Mouse (Mus musculus): ENCODE measurements at regions not wholly inside any gene's neighbourhood (a gene's known extent, or its start where the extent isn't known, plus 50 kb on each side); places are given as distances from the start of the nearest gene placed in this dataset.

DNA sequence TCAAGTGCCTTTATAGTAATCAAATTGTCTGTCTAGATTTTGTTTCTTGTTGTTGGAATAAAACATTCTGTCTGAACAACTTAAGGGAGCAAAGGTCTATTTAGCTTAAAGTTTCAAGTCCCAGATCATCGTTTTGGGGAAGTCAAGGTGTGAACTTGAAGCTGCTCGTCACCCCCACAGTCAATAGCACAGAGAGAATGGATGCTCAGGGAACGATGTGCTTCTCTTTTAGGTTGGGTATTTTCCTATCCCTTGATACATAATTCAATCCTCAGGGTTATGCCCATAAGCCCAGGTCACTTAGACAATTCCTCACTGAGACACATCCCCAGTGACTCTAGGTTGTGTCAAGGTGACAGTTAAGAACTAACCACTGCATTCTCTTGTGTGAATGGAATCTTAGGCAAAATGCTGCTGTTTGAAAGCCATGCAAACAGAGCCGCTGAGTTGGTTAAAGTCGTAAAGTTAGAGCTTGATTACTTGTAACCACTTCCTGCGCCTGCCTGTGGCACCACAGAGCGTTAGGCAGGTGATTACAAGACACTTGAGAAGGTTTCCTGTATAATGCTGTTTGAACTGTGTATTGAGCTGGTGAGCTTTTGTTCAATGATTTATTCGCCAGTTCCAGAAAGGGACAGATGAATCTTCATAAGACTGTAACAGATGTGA, 170.2 kb downstream of the Btg1 start:
- no peak for DNase-seq (ENCODE audit: low spot score in 2 of 2)

DNA sequence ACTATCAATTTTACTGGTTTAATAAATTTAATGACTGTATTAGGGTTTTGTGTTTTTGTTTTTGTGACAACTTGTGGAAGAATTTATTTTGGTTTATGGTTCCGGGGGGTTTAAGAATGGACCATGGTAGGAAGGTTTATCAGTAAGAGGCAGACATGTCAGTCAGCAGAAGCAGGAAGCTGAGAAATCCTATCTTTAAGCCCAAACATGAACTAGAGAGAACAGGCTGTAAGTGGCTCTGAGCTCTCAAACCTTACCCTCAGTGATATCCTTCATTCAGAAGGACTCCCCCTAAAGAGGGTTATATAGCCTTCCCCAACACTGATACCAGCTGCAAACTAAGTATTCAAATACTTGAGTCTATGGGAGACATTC, 170.8 kb downstream of the Btg1 start:
- DNase-seq (ENCODE audit: low spot score in 2 of 2), result no peak

DNA sequence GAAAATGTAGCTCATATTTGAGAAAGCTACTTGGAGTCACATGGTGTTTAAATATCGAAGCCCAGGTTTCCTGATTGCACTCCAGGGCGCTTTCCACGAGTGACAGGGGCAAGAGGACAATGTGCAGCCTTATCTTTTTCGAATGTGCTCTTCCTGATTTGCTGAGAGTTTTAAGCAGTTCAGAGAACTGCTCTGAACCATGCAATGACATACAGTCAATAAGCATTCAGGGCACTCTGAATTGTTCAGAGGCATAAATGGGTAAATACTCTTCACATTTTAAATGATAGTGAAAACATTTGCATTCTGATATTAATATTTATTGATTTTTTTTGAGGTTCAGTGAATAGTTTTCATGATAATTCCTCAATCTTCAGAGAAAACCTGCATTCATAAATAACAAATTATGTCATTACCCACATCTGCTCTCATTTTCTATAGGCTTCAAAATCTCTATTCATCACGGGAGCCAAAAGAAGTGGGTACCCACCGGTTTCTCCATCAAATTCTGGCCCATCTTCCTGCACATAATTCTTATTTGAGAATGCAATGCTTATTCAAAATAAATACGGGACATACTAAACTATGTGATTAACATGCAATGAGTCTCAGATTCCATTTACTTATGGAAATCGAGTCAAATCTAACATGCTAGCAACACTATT, 171.7 kb downstream of the Btg1 start:
- DNase-seq (ENCODE audit: low spot score in 2 of 2), result no peak

DNA sequence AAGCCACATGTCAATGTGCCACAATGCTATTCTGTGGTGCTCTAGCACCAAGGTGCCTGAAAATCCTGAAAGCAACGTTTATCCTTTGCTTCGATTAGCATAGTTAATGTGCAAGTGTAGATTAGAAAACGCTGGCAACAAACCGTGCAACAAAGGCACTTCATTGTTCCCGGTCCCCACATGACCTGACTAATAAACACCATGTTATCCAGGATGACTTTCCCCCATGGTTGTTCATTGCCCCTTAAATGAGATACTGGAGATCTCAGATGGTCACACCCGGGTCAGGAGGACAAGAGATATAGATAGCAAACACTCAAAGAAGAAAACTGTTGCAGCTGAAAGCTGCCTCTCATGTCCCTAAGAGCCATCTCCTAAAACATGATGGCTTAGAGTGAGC, 180.3 kb downstream of the Btg1 start:
- DNase-seq (ENCODE audit: low spot score in 2 of 2), result no peak

DNA sequence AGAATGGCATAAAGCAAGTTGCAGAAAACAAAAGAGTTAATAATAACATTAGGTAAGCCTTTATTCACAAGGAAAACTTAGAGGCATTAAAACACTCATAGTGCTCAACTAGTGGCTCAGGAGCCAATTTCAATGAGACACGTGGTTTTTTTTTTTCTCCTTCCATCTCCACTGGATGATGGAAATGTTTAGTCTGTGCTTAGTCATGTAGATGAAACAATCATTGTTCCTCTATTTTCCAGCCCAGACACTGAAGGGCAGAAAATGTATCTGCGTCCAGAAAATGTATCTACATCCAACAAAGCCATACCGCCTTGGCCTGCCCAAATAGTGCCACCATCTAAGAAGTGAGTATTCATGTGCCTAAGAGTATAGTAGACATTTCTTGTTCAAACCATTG, 184.0 kb downstream of the Btg1 start:
- no peak for DNase-seq (ENCODE audit: low spot score in 2 of 2)

DNA sequence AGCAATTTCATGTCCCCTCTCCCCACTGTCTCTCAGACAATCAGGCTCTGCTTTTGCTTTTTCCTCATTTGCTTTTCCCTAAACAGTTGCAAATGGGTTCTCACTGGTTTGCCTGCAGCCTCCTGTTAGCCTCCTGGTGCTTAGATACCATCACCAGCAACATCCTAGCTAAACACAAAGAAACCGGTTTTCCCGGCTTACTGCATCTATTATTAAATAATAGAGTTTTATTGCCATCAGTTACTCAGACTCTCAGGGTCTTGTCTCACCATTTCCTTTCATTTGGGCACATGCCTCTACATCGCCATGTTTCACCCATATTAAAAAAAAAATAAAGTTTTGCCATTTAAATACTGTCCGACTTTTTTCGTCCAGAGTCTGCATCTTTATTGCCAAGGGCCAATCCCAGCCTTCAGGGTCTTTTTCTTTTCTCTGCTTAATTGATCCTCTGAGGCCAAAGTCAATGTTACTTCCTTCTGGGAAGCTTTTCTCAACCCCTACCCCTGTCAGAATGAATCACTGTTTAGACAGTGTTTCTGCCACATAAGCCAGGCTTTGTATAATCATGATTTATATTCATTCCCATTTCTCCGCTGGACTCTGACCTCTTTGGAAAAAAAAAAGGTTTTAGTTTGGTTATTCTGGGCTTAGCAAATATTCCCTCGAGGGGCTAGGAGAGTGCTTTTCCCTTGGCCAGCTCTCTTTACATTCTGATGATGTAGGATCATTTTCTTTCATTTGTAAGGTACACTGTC, 187.4 kb downstream of the Btg1 start:
- DNase-seq (ENCODE audit: low spot score in 2 of 2), result no peak

DNA sequence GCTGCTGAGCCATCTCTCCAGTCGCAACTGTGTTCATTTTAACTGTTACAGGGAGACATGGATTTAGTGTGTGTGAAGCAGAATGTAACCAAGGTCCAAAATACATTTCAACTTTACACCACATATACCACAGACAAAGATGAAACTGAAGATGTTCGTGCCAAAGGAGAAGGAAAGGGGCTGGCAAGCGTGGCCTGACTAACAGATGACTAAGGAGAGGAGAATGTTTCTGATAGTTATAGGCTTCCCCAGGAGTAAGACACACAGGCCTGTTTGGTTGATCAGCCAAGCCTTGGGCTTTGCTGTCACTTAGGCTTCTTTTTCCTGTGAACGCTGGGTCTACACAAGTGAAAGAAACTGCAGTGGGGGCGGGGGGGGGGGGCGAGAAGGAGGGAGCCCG, 189.8 kb downstream of the Btg1 start:
- no peak for DNase-seq (ENCODE audit: low spot score in 2 of 2)

DNA sequence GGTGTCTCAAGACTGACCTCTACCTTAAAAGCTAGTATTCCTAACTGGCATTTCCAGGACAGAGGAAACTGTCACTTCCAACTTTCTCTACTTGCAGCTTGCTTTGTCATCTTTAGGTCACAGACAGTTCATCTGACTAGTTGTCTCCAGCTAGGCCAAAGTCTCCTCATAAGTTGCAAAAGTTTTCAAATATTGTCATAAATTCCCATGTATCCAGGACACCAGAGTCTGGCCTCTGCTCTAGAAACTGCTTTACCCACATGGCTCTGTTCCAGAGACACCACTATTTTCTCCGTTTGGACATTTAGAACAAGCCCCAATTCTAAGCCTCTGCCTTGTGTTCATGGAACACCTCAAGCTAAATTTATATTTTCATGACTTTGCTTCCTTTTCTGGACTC, 205.0 kb downstream of the Btg1 start:
- no peak for DNase-seq (ENCODE audit: low spot score in 2 of 2)

DNA sequence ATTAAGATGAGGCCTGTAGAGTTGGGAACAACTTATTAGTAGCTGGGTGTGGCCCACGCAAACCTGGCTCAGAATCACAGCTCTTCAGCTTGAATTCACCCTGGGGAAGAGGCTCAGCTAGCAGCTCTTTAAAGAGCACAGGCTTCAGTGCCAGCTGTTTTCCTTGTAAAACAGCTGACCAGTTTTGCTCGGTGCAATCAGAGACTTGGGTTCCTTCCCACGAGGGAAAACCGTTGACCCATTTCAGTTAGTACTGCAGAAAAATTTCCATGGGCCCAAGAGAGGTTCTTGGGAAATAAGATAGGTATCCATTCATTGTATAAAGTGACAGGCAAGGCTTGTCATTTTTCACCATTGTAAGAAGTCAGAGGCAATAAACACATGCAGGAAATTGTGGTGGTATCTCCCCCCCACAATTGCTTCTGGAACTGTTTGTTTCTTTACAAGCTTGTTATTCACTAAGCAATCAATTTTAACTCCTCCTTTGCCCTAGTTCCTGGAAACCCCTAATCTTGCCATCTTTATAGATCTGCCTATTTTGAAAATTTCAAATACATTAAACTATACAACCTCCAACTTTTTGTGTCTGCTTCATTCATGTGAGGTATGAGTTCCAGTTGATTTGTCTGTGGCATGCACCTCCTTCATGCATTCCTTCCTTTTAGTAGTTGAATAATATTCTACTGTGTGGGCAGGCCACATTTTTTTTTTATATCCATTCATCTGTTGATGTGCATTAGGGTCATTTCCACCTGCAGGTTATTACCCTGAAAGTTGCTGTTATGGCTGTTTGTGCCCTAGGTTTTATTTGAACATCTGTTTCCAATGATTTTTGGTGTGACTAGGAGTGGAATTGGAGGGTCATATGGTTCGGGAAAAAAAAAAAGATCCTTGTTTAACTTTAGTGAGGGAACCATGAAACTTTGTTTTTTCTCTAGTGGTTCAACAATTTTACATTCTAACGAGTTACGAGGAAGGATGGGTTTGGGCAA, 205.8 kb downstream of the Btg1 start:
- no peak for DNase-seq (ENCODE audit: low spot score in 2 of 2)

DNA sequence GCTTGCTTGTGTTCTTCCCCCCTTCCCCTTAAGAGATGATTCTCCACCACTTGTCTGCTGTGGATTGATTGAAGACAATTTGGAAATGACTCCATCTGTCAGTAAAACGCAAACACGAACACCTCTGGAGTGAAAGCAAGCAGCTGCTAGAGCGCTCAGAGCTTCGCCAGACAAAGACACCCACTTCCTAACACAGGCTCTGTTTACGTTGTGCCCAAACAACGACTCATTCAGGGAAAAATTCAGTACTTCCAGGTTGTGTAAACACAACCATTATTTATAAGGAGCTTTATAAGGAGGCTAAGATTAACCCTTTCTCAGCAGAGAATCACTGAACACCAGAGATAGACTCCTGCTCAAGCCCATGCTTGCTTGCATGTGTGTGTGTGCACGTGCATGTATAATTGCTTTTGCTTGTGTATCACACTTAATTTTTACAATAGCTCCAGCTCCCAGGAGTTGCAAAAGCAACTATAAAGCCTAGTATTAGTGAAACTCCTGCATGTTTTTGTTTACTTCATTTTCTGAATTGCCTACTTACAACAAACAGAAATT, 209.5 kb downstream of the Btg1 start:
- DNase-seq (ENCODE audit: low spot score in 2 of 2), result no peak

DNA sequence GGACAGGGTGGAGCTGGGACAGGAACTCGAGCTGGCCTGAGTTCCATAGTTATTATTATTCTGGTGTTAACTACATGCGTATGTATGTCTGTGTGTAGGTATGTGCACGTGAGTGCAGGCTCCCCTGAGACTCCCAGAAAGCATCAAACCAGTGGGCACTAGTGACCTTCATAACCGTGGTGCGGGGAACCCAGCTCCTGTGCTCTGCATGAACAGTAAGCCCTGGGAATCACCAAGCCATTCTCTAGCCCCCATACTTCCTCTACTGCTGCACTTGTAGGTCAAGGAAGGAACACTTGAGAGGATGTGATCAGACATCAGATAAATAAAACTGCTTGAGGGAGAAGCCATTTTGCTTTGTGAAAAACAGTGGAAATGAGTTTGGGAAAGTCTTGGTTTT, 211.2 kb downstream of the Btg1 start:
- DNase-seq (ENCODE audit: low spot score in 2 of 2), result no peak

DNA sequence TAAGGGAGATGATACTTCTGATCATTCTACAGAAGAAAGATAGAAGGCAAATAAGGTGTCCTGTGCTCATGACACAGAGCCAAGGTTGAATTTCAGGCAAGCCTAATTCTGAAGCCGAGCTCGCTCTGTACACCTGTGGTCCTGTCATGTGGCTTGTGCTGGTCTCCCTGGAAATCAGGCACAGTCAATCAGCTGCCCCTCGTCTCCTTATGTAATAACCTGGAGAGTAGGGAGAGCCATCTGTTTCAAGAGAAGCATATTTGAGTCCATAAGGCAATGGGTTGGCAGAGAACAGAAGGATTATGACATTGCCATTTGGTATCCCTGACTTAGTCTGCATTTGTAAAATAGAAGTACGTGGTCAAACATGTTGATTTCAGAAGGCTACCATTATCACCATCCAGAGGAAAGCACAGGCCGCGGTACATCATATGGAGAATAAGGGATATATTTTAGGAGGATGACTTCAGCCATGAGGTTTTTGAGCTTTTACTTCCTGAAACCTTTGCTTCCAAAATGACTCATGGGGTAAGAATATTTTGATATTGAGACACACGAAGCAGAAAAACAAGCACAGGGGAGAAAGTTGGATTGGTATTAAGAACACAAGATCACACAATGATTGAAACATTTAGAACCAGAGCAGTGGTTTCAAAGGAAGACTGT, 211.9 kb downstream of the Btg1 start:
- DNase-seq (ENCODE audit: low spot score in 2 of 2), result no peak

DNA sequence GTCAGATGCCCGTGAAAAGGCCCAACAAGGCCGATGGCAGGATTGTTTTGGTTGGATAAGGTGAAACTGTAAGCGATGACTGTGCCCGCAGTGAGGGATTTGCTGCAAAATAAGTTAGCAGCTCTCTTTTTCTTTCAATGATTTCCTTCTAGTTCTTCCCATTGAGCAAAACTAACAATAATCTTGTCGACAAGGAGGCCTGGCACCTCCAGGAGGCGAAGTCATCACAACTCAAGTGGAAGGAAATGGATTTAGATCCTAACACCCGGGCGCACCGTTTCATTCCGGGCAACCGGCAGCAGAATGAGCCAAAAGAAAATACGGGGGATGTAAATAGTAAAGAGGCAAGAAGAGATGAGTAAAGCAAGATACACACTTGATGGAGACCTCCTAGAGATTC, 214.3 kb downstream of the Btg1 start:
- no peak for DNase-seq (ENCODE audit: low spot score in 2 of 2)

DNA sequence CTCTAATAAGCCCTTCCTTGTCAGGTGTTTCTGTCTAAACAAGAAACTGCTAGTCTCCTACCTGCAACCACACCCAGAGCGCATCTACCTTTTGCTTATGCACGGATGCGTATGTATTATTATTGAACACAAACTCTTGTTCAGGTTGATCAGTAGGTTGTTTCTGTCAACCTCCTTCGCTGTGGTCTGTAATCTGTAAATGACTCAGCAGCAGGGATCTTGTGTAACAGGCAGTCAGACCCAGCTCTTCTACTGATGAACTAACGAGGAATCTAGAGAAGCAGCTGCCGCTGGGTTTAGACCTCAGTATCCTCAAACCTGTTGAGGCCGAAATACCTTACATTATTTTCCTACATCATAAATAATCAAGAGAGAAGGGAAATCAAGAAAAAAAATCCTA, 220.4 kb downstream of the Btg1 start:
- no peak for DNase-seq (ENCODE audit: low spot score in 2 of 2)

DNA sequence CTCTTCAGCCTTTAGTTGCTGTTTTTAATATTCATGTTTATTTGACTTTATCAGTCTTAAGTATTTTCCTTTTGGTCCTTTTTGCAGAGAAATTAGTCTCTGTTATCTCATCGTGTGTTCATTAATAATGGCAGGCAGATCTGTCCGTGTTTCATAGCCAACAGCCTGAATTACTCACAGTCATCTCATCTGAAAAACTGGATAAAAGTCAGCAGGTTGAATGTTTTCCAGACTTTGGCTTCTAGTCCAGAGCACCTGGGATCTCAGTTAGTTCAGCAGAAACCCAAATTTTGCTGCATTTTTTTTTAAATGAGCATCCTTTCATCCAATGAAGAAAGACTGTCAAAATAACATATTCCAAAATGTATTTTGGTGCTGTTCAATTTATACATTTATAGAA, 224.3 kb downstream of the Btg1 start:
- DNase-seq (ENCODE audit: low spot score in 2 of 2), result no peak

DNA sequence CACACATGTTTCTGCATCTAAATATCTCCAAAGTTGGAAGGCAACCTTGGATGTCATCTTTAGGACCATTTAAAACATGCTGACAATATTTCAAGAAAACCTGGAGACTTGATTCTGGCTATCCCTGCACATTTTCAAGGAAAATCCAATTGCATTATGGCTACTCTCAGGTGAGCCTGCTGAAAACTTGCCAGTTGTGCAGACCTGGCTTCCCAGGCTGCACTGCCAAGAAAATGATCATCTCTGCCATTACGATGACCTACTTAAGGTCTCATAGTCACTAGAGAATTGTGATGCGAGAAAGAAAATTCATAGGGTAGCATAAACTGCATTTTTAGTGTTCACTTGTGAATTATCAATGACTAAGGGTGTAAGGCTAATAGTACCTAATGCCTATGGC, 225.2 kb downstream of the Btg1 start:
- DNase-seq (ENCODE audit: low spot score in 2 of 2), result no peak

DNA sequence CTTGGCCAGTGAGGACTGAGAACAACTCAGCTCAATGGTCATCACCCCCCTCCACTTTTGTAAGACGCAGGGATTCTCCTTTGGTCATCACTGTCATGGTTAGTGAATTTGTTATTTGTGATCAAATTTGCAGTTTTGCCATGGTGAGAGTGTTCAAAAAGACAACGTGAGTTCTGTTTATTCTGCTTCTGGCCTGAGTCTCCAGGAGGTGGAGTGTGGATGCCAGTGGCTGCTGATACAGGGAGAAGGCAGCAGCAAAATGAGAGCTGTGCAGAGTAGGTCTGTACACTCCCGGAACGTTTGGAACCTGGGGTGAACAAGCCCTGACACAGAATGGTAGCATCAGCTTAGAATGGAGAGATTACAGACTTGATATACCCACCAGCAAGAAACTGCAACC, 229.1 kb downstream of the Btg1 start:
- no peak for DNase-seq (ENCODE audit: low spot score in 2 of 2)

DNA sequence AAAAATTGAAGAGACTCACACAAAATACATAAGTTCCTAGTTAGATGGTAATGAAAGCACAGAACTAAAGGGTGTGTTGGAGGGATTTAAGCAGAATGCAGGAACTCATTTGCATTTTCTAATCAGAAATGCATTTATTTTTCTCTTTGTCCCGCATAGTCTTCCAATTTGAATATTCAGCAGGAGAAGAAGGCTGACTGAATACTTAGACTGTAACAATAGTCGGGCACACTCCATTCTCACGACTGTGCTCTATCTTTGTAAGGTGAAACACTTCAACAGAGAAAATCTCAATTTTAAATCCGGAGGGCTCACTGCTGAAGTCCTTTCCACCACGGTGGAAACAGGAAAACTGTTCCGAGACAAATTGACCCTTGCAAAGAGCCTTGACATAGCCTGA, 230.2 kb downstream of the Btg1 start:
- DNase-seq (ENCODE audit: low spot score in 2 of 2), result no peak

DNA sequence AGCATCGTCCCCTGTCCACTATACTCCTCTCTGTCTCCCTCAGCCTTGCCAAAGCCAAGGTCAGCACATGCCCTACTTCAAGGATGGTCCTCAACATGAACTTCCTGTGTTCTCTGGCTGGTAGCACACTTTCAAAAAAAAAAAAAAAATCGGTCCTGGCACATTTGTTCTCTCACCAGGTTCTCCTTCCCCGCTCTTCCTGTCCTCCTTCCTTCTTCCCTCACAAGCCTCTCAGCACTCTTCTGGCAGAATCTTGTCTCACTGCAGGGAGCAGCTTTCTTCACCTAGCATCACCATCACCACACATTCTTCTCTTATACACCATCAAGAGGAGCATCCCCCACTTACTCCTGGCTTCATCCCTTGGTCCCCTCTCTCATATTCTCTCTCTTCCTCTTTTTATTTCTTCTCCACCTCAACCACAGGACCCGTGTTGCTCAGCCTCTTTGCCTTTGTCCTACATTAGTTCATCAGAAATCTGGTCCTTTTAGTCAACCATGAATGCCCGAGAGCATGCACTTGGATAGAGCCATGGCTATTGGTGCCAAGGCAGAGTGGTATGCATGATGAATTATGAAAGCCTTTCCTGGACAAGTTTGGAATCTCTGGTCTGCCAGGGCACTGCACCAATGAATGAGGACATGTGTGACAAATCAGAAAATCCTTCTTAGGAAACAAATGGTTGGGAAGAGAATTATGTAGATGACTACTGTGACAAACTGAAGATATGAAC, 230.8 kb downstream of the Btg1 start:
- DNase-seq (ENCODE audit: low spot score in 2 of 2), result no peak

DNA sequence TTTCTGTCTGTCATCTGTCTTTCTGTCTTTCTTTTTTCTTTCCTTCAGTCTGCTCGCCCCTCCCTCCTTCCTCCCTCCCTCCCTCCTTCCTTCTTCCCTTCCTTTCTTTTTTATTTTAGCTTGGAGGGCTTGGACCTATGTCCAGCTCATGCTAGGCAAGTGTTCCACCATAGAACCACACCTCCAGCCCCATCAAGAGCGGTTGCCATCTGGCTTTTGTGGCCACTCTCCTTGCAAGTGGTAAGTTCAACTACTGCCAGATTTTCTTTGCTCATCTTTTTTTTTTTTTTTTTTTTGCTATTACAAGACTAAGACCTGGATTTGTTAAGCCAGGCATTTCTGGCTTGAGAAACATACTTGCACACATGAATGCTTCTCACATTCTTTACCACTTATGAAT, 231.7 kb downstream of the Btg1 start:
- no peak for DNase-seq (ENCODE audit: low spot score in 2 of 2)

DNA sequence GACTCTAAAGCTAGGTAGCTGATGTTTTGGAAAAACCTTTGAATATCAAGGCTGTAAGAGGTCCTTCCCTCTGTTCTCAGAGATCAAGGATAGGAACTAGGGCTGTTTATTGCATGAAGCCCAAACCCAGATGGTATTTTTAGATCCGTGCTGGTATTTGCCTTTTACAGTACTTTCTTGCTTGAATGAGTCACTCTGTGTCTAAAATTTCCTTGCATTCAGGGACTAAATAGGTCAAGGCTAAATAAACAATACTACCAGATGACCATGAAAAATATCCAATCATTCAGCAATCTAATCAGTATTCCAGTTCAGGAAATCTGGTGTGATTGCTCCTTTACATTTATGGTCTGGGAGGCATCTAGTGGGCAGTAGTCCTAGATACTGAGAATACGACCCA, 243.6 kb downstream of the Btg1 start:
- no peak for DNase-seq (ENCODE audit: low spot score in 2 of 2)
